Mouse (Mus musculus) brown adipose tissue, adult 24 weeks (tissue): ENCODE results near the gene Dlgap1. TPM values are rescaled to one million over a fixed set of nuclear protein-coding genes. Genes with fewer than 3 reads are reported as not detected.
A peak's percentile ranks its signal among the peaks of the same experiment; 100 is the strongest.
"Not testable (repeated sequence)": the region's sequence is repeated elsewhere in the genome, so short reads cannot be mapped to it uniquely, and the experiment has no call there.

Experiments used
- H3K27ac ChIP-seq: fragments of 200-500 bp; replicated peaks from 2 replicates; pipeline ENCODE4 v1.5.1; 2012; ENCODE audit warnings: low read depth, mild to moderate bottlenecking, low read length
- H3K4me1 ChIP-seq: fragments of 200-500 bp; 2 replicates; pipeline ENCODE4 v1.6.1; 2012; ENCODE audit warnings: low read length, mixed read lengths; ENCODE audit not compliant: control insufficient read depth, insufficient read depth, insufficient read length
- H3K4me3 ChIP-seq: fragments of 200-500 bp; 2 replicates; pipeline ENCODE4 v1.5.1; 2012; ENCODE audit warnings: low read depth, mild to moderate bottlenecking, low read length, moderate library complexity; ENCODE audit not compliant: insufficient read depth
- polyA plus RNA-seq: library from polyadenylated mRNA; stranded (reverse); fragments of >200 nt; gene quantifications from 2 replicates; pipeline ENCODE4 v1.2.4, GENCODE M21; 2012; ENCODE audit not compliant: missing spikeins, insufficient read depth, insufficient read length

Gene Dlgap1
- polyA plus RNA-seq, 1 experiment, result 1.2 TPM

DNA sequence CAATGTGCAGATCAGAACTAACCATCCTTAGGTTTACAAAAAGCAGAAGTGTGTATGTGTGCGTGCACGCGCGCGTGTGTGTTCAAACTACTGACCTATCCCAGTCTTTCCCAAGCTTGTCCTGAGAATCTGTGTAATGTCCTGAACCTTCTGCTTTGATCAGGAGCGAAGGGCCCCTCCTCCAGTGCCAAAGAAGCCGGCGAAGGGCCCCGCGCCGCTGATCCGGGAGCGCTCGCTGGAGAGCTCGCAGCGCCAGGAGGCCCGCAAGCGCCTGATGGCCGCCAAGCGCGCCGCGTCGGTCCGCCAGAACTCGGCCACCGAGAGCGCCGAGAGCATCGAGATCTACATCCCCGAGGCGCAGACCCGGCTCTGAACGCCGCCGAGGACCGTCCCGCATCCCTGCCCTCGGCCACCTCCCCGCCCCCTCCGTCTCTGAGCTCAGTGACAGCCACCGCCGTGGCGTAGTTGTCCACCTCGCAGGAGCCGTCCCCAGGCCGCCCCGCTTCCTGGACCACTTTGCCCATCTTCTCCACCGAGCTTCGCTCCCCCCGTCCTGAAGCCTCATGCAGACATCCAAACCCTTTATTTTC lies 849.1 kb downstream of the Dlgap1 start:
- no peaks in the 10 kb centered on the region for H3K4me1 ChIP-seq
- peak overlapping the region; percentile 47 for H3K4me3 ChIP-seq
- H3K27ac ChIP-seq, result no peak overlapping the region

DNA sequence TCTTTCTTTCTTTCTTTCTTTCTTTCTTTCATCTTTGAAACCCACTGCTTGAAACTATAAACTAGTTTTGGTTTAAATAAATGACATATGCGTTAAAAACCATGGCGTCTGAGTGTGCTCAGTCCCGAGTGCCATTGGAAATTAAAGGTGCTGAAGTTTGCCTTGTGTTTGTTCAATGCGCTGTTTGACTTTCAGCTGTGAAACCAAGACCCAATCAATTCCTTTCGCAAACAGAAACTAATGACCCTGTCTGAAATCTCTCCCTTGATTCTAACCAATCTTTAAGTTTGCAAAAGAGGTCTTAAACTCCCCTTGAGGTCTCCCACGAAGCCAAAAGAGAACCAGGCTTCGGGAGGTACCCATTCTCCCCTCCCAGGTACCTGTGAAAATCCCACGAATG lies 854.2 kb downstream of the Dlgap1 start:
- no peak overlapping the region for H3K4me3 ChIP-seq
- no peak overlapping the region for H3K27ac ChIP-seq
- H3K4me1 ChIP-seq, result no peaks in the 10 kb centered on the region; the same call in 1 of the 2 replicates

DNA sequence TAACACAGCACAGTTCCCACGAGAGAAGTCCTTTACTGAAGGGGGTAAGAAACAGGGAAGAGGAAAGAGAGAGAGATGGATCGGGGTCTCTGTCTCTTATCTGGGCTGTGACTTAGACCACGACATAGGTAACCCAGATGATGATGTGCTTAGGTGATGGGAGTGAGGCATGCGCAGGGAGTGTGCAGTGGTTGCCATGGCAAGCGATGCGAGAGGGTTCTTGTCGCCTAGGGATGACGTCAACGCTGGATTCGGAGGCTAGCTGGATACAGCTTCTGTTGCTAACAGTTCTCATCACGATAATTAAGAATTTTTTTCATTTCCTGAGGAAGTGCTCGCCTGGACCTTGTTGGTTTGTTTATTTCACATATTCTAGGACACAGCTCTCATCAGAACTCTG lies 857.4 kb downstream of the Dlgap1 start:
- no peak overlapping the region for H3K4me3 ChIP-seq
- H3K4me1 ChIP-seq, result no peaks in the 10 kb centered on the region; the same call in 1 of the 2 replicates
- H3K27ac ChIP-seq, result no peak overlapping the region

DNA sequence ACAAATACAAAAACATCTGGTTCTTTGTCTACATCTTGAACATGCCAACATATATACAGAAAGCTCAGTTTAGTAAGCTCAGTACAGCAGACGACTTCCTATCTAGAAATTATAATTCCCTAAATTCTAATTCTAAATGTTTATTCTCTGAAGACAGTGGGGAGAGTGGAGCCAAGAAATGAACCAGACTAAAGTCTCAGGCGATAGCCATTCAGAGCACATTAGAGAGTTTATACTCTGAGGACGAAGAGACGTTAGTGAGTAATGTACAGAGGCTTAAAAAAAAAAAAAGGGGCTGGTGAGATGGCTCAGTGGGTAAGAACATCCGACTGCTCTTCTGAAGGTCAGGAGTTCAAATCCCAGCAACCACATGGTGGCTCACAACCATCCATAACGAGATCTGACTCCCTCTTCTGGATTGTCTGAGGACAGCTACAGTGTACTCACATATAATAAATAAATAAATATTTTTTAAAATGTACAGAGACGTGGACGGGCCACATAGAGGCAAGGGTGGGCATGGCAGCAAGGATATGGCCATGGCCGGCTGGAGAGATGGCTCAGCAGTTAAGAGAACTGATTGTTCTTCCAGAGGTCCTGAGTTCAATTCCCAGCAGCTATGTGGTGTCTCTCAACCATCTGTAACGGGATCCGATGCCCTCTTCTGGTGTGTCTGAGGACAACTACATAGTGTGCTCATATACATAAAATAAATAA lies 858.7 kb downstream of the Dlgap1 start:
- H3K4me3 ChIP-seq, H3K4me1 ChIP-seq, H3K27ac ChIP-seq: not testable (repeated sequence)

DNA sequence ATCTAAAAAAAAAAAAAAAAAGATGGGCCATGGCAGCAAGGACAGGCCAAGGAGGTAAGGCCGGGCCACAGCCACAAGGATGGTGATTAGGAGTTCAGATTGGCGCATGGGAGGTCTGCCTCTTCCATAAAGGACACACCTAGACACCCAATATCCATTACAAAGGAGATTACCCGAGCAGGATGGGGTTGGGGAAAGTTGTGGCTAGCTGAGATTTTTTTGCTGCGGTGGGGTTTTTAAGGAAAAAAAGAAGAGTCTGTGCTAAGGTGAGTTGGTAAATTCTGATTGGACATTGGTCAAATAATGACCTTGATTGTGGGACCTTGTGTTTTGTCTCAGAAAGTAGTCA lies 859.3 kb downstream of the Dlgap1 start:
- Histone ChIP-seq H3K4me1 (no peaks in the 10 kb centered on the region; the same call in 1 of the 2 replicates), H3K27ac (no peak overlapping the region)

DNA sequence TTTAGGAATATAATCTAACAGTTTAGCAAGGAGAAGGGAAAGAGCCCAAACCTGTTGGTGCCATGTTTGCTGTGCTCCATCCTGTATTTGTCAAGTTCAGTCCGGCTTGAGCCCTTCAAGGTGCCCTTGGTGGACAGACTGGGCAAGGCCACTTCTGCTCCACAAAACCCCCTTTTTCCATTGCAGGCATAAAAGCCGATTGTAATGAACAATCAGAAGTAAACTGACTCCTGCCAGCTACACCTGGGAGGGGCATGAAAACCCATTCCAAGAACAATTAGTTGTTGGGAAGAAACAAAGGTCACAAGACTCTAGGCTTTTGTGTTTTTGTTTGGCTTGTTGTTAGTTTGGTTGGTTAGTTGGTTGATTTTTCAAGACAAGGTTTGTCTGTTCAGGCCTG lies 859.7 kb downstream of the Dlgap1 start:
- H3K4me3 ChIP-seq, result no peak overlapping the region
- no peak overlapping the region for H3K27ac ChIP-seq
- no peaks in the 10 kb centered on the region; the same call in 1 of the 2 replicates for H3K4me1 ChIP-seq

More for the DNA sequence above, 859.3 kb downstream of the Dlgap1 start:
- no peak overlapping the region for H3K4me3 ChIP-seq

DNA sequence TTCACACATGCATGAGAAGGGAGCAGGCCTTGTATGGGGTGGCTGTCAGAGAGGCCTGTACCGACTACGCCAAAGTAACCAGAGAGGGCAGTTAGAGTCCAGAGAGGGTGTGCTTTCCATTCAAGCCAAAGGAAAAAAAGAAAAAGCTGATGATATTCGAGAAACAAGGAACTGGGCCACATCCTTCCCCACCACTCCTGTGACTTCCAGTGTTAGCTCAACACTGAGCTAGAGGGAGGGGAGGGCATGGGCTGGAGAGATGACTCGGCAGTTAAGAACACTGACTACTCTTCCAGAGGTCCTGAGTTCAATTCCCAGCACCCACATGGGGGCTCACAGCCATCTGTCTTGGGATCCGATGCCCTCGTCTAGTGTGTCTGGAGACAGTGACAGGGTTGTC lies 860.3 kb downstream of the Dlgap1 start:
- Histone ChIP-seq H3K27ac (peak overlapping the region; percentile 40; the same call in 1 of the 2 replicates), H3K4me1 (no peaks in the 10 kb centered on the region; the same call in 1 of the 2 replicates), H3K4me3 (no peak overlapping the region)

DNA sequence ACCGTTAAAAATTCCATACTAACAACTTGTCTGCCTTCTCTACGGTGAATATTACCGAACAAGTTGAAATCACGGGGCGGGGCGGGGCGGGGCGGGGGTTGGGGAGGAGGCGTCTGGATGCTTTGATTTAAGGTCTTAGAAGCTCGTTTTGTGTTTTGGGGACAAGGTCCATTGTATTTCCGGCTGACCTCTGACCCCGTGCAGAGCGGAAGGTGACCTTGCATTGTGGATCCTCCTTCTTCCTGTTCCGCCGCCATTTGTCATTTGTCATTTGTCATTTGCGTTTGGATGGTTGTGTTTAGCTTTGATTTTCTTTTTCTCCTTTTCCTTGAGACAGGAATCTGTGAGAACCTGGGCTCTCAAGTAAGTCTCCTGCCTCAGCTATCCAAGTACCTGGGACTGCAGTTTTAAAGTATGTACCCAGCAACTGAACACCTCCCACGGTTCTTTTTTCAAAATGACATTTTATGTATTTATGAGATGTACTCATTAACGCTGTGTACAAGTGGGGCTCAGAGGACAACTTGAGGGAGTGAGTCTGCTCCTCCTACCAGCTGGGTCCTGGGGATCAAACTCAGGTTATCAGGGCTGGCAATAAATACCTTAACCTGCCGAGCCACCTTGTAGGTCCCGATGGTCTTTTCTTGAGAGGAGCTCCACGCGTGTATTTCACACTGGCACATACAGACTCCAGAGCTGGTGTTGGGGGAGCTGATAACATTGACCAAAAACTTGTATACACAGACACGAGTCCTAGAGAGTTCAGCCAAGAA lies 861.3 kb downstream of the Dlgap1 start:
- H3K4me1 ChIP-seq, result no peaks in the 10 kb centered on the region; the same call in 1 of the 2 replicates
- no peak overlapping the region for H3K27ac ChIP-seq
- H3K4me3 ChIP-seq, result no peak overlapping the region

DNA sequence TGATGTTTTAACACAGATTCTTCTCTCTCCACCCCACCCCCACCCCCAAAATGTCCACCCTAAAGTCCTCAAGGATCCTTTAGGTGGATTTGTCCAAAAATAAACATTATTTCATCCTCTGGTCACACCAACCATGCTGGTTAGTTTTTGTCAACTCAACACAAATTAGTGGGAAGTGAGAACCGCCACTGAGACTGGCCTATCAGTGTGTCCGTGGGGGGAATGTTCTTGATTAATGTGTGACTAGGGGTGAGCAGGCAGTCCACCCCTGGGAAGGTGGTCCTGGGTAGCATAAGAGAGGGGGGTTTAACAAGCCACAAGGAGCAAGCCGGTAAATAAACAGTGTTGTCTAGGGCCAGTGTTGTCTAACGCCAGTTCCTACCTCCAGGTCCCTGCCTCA lies 862.7 kb downstream of the Dlgap1 start:
- Histone ChIP-seq H3K4me3 (no peak overlapping the region), H3K4me1 (no peaks in the 10 kb centered on the region; the same call in 1 of the 2 replicates), H3K27ac (peak overlapping the region; percentile 66)

DNA sequence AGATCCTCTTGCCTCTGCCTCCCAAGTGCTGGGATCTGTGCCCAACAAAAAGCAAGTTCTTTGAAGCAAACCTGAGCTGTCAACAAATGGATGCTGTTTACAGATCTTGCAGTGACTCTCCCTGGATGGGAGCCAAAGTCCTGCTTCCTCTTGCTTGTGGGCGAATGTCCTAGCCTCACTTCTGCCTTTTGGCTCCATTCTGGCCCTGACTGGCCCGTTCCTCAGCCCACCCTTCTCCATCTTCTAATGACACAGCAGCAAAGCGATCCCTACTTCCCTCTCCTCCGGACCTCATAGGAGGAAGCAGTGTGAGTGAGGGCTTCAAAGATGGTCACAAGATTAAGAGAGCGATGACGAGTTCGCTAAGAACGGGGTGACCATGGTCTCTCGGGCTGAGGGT lies 863.7 kb downstream of the Dlgap1 start:
- H3K4me1 ChIP-seq, result no peaks in the 10 kb centered on the region
- no peak overlapping the region; the same call in 1 of the 2 replicates for H3K4me3 ChIP-seq
- peak overlapping the region; percentile 90 for H3K27ac ChIP-seq

DNA sequence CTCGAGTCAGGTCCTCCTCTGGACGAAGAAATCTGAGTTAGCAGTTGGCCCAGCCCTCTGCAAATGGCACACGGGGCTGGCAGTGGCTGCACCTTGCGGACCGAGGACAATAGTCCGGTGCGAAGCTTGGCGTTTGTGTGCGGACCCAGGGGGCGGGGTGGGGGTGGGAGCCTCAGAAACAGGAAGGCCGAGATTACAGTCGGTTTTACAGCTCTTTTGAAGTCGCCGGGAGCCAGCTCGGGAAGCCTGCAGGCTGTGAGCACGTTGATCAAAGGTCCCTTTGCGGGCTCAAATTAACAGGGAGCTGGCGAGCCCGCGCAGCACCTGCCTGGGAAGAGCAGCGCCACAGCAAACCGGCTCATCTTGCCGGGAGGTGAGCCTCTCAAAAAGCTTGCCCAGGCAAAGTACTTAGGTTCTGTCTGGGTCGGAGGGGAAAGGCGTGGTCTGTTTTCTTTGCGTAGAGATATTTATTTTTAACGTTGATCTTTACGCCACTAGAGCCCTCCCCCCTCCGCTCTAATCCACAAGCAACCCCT lies 865.6 kb downstream of the Dlgap1 start:
- H3K4me1 ChIP-seq, result no peaks in the 10 kb centered on the region
- peak overlapping the region; percentile 61 for H3K4me3 ChIP-seq
- peak overlapping the region; percentile 61 for H3K27ac ChIP-seq

DNA sequence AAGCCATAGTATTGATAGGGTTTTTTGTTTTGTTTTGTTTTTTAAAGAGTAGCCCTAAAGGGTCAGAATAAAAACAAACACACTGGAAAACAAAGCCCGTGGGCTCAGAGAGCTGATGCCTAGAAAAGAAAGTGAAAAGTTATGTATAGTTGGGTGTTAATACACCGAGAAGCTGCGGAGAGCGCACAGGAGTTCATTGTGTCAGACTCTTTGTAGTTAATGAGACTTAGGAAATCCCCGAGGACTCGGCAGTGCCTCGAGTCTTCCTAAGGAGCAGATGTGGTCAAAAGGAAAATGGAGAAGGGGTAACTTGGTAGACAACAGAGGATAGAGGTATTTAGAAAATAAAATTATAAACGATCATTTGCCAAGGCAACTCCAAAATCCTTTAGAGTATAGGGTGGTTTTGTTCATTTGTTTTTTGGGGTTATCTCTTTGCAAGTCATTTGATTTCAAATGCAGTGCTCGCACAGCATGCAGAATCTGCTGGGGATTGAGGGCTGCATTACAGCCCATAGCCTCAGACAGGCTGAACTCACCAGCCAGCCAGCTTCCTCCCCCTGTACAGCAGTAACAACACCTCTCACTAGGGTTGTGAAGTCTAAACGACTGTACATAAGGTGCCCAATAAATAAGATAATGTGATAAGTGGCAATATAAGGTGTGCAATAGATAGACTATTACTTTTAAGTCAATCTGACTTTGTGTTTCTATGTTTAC lies 866.4 kb downstream of the Dlgap1 start:
- Histone ChIP-seq H3K4me3 (peak overlapping the region; percentile 61), H3K4me1 (no peaks in the 10 kb centered on the region), H3K27ac (peak overlapping the region; percentile 57)

DNA sequence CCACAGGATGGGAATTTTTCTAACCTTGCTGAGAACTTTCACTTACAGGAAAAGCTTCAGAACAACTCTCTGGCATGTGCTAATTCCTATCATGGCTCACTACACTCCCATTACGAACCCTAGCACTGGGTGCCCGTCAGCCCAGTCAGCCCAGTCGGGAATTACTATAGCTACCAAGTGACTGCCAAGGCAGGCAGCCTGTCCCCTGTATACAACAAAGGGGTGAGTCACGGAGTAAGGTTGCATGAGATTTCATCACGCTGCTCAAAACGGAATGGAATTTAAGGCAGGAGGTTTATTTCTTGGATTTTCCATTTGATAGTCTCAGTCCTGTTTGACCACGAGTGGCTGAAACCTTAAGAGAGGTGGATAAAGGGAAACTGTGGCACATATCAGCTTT lies 867.9 kb downstream of the Dlgap1 start:
- Histone ChIP-seq H3K27ac (no peak overlapping the region), H3K4me1 (no peaks in the 10 kb centered on the region), H3K4me3 (no peak overlapping the region)

DNA sequence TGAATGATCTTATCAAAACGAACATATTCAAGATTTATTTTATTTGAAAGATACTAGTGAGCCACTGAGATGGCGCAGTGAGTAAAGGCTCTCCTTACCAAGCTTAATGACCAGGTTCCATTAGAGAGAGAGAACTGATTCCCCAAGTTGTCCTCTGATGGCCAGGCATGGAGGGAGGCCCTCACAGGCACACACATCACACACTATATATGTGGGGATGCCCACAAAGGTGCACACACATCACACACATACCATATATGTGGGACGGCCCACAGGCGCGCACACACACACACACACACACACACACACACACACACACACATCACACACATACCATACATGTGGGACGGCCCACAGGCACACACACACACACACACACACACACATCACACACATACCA lies 868.6 kb downstream of the Dlgap1 start:
- not testable (repeated sequence) for H3K4me3 ChIP-seq, H3K27ac ChIP-seq, H3K4me1 ChIP-seq

DNA sequence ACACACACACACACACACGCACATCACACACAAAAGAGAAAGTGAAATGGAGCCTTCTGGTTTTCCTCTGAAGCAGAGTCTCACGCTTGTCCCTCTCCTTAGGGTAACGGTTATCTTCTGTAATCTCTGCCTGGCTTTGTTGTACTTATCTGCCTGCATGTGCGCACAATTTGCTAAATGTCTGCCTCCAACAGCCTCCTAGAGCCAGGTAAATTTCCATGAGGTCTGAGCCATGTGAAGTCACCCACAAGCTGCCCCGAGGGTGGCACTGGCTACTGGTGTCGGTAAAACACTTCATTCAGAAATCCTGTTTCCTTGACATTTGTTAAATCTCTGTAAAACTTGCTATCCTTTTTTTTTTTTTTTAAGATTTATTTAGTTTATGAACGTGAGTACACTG lies 869.2 kb downstream of the Dlgap1 start:
- no peaks in the 10 kb centered on the region for H3K4me1 ChIP-seq
- no peak overlapping the region for H3K27ac ChIP-seq
- H3K4me3 ChIP-seq, result no peak overlapping the region
